ENCODE assay signal across 16 mouse cellular contexts in the genomic region with DNA sequence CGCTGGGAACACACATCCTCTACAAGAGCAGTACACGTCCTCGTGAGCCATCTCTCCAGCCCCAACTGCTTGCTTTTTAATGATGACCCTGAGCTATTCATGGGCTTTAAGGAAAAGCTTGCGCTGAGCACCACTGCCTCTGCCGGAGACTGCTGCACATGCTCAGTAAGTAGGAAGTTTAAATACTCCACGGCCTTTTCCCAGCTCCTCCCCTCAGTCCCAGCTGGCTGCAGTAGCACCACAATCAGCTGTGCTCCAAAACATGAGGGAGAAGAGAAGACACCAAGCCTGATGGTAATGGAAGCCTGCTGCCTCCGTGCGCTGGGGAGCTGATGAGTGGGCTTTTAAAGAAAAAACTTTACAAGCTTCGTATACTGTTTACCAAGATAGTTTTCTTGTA. TPM values are rescaled to one million over a fixed set of nuclear protein-coding genes. Genes with fewer than 3 reads are reported as not detected.
A peak's percentile ranks its signal among the peaks of the same experiment; 100 is the strongest.
DNase-seq lines count a peak whose midpoint lies in the region; ATAC-seq and TF ChIP-seq lines count a peak whose summit lies in the region.
"Had no signal": no experiment of that assay in that cellular context is flagged by ENCODE, and none has a peak within 500 bp of the region (broad histone marks: within the 10 kb centered on the region; RNA-seq: fewer than 3 reads in every experiment).

No protein-coding gene starts in this region.

- ATAC-seq in forebrain, embryonic 14.5 days: no peak
- ATAC-seq in forebrain, embryonic 13.5 days: no peak
- ATAC-seq: forebrain, embryonic 15.5 days had no signal

- H3K4me2 ChIP-seq in forebrain, embryonic 14.5 days (ENCODE audit: low read length): no peak overlapping the region
- H3K4me2 ChIP-seq in forebrain, embryonic 13.5 days: no peak overlapping the region
- H3K4me2 ChIP-seq: forebrain, embryonic 15.5 days; heart, embryonic 13.5 days; limb, embryonic 12.5 days; liver, embryonic 13.5 days; midbrain, embryonic 12.5 days; neural tube, embryonic 13.5 days had no signal

- H3K9me3 ChIP-seq in forebrain, embryonic 14.5 days (replicated peaks; ENCODE audit: control insufficient read depth, low read length): no peaks in the 10 kb centered on the region
- no peaks in the 10 kb centered on the region; the same call in 1 of the 2 replicates for H3K9me3 ChIP-seq in forebrain, embryonic 13.5 days (replicated peaks)
- peaks cover 6% of the 10 kb centered on the region; the same call in 1 of the 2 replicates for H3K9me3 ChIP-seq in E14TG2a.4 (ENCODE audit: low read length)
- H3K9me3 ChIP-seq: forebrain, embryonic 15.5 days; heart, embryonic 13.5 days; liver, embryonic 13.5 days; midbrain, embryonic 12.5 days; neural tube, embryonic 13.5 days had no signal

- H3K36me3 ChIP-seq in forebrain, embryonic 14.5 days (ENCODE audit: control insufficient read depth, insufficient read depth, low read length): peaks cover 3% of the 10 kb centered on the region; the same call in 1 of the 2 replicates
- H3K36me3 ChIP-seq in forebrain, embryonic 13.5 days (ENCODE audit: poor library complexity, severe bottlenecking): peaks cover 15% of the 10 kb centered on the region
- no peaks in the 10 kb centered on the region; the same call in 1 of the 2 replicates for H3K36me3 ChIP-seq in E14TG2a.4 (ENCODE audit: insufficient read depth, low read length)
- H3K36me3 ChIP-seq: heart, embryonic 13.5 days; liver, embryonic 13.5 days; midbrain, embryonic 12.5 days; neural tube, embryonic 13.5 days had no signal

- DNase-seq in forebrain, embryonic 14.5 days (ENCODE audit: low spot score): peak; percentile 27
- DNase-seq in layer of hippocampus, adult 2 months (ENCODE audit: low spot score in 2 of 2): no peak
- no peak for DNase-seq in layer of hippocampus, postnatal 10 days (ENCODE audit: low spot score in 2 of 2)
- peak; percentile 78 for DNase-seq in ZHBTc4 (ENCODE audit: low read depth, low spot score)
- DNase-seq in urinary bladder, postnatal 36 days (ENCODE audit: low spot score in 2 of 2): no peak
- DNase-seq: cerebellum, postnatal 10 days; liver, embryonic 13.5 days; thymus, adult 2 months had no signal

- 72% methylated on average over 9 of the region's 9 CpGs for WGBS in forebrain, embryonic 14.5 days
- WGBS in forebrain, embryonic 13.5 days: 77% methylated on average over 9 of the region's 9 CpGs

- H3K9ac ChIP-seq in forebrain, embryonic 14.5 days (ENCODE audit: low read length): no peak overlapping the region
- H3K9ac ChIP-seq in forebrain, embryonic 13.5 days: no peak overlapping the region
- H3K9ac ChIP-seq: forebrain, embryonic 15.5 days; heart, embryonic 13.5 days; limb, embryonic 12.5 days; liver, embryonic 13.5 days; midbrain, embryonic 12.5 days; neural tube, embryonic 13.5 days had no signal

- H3K27me3 ChIP-seq in forebrain, embryonic 14.5 days (replicated peaks; ENCODE audit: control insufficient read depth, insufficient read depth, low read length): no peaks in the 10 kb centered on the region
- H3K27me3 ChIP-seq in forebrain, embryonic 13.5 days: no peaks in the 10 kb centered on the region
- H3K27me3 ChIP-seq in E14TG2a.4 (ENCODE audit: insufficient read depth, low read length): peaks cover 16% of the 10 kb centered on the region
- H3K27me3 ChIP-seq: forebrain, embryonic 15.5 days; heart, embryonic 13.5 days; limb, embryonic 12.5 days; midbrain, embryonic 12.5 days; neural tube, embryonic 13.5 days had no signal

- H3K27ac ChIP-seq in forebrain, embryonic 14.5 days (ENCODE audit: low read depth, low read length): no peak overlapping the region
- no peak overlapping the region for H3K27ac ChIP-seq in forebrain, embryonic 13.5 days
- H3K27ac ChIP-seq in layer of hippocampus, adult 2 months: no peak overlapping the region
- H3K27ac ChIP-seq: forebrain, embryonic 15.5 days; heart, embryonic 13.5 days; left cerebral cortex, adult 2 months; limb, embryonic 12.5 days; liver, embryonic 13.5 days; midbrain, embryonic 12.5 days; neural tube, embryonic 13.5 days had no signal

- H3K4me3 ChIP-seq in forebrain, embryonic 14.5 days (ENCODE audit: low read depth, low read length): no peak overlapping the region
- no peak overlapping the region for H3K4me3 ChIP-seq in forebrain, embryonic 13.5 days
- no peak overlapping the region for H3K4me3 ChIP-seq in layer of hippocampus, adult 2 months
- peak overlapping the region; percentile 46 for H3K4me3 ChIP-seq in E14TG2a.4 (replicated peaks; ENCODE audit: low read length)
- H3K4me3 ChIP-seq: forebrain, embryonic 15.5 days; heart, embryonic 13.5 days; left cerebral cortex, adult 2 months; limb, embryonic 12.5 days; liver, embryonic 13.5 days; midbrain, embryonic 12.5 days; neural tube, embryonic 13.5 days had no signal

- peaks cover 9% of the 10 kb centered on the region for H3K4me1 ChIP-seq in forebrain, embryonic 14.5 days (ENCODE audit: control insufficient read depth, insufficient read depth, low read length)
- peaks cover 39% of the 10 kb centered on the region for H3K4me1 ChIP-seq in forebrain, embryonic 13.5 days
- peaks cover 50% of the 10 kb centered on the region for H3K4me1 ChIP-seq in E14TG2a.4 (replicated peaks; ENCODE audit: low read depth, low read length)
- H3K4me1 ChIP-seq: liver, embryonic 13.5 days had no signal

- TF ChIP-seq CTCF in layer of hippocampus, adult 2 months (conservative IDR thresholded peaks at IDR 0.05): 0 out of 2 replicates have a peak, but pooled peaks have one; percentile 11
- no peak for TF ChIP-seq CTCF in E14TG2a.4 (conservative IDR thresholded peaks at IDR 0.05; ENCODE audit: low read length)

RNA-seq across cellular contexts. Expression of a gene that starts 4.7 kb away (rescaled TPM):
- 88.1 and 103 TPM in 2 replicates for polyA plus RNA-seq in forebrain, embryonic 14.5 days (2014; fragmentation: Nextera tagmentation; extraction: Ambion mirVana)
- 55.6 and 60.3 TPM in 2 replicates for polyA plus RNA-seq in forebrain, embryonic 13.5 days (2015; fragmentation: Nextera tagmentation; extraction: Ambion mirVana)
- 10 to 100 TPM; 42.0 to 43.9 TPM for total RNA-seq in layer of hippocampus, adult 2 months (2021)
- 10 to 100 TPM; 47.3 to 51.6 TPM for total RNA-seq in layer of hippocampus, postnatal 10 days (2021)

Comparison
In these comparisons a context has a peak if more than half of its experiments do, and no peak if none do; other contexts are left out.
1. DNase-seq: peak in forebrain, embryonic 14.5 days (single experiment) and ZHBTc4 (single experiment); none in layer of hippocampus, adult 2 months (0 of 2), layer of hippocampus, postnatal 10 days (0 of 2) and urinary bladder, postnatal 36 days (0 of 2).